Mouse (Mus musculus) heart, embryonic 10.5 days (tissue): ENCODE data around the gene Rasal3. TPM values are rescaled to one million over a fixed set of nuclear protein-coding genes. Genes with fewer than 3 reads are reported as not detected.

ENCODE experiments used
- DNase-seq: peaks from one replicate; pipeline ENCODE4 v3.0.0-alpha.2; 2017; ENCODE audit warnings: low spot score
- H3K27ac ChIP-seq: fragments of 300-500 bp; sonication (generic); 2 replicates; pipeline ENCODE4 v1.5.1; 2016; ENCODE audit warnings: mild to moderate bottlenecking
- H3K27me3 ChIP-seq: fragments of 300-500 bp; sonication (generic); 2 replicates; pipeline ENCODE4 v1.6.1; 2016; ENCODE audit warnings: mild to moderate bottlenecking; ENCODE audit not compliant: poor library complexity, insufficient read depth, severe bottlenecking
- H3K36me3 ChIP-seq: fragments of 300-500 bp; sonication (generic); 2 replicates; pipeline ENCODE4 v1.6.1; 2016; ENCODE audit warnings: mild to moderate bottlenecking, moderate library complexity
- H3K4me1 ChIP-seq: fragments of 300-500 bp; sonication (generic); 2 replicates; pipeline ENCODE4 v1.6.1; 2016; ENCODE audit warnings: mild to moderate bottlenecking
- H3K4me3 ChIP-seq: fragments of 300-500 bp; sonication (generic); 2 replicates; pipeline ENCODE4 v1.5.1; 2016; ENCODE audit warnings: mild to moderate bottlenecking, moderate library complexity
- H3K9me3 ChIP-seq: fragments of 300-500 bp; sonication (generic); 2 replicates; pipeline ENCODE4 v1.6.1; 2016; ENCODE audit warnings: mild to moderate bottlenecking, moderate library complexity
- WGBS: fragments of 180-500 bp; shearing (Covaris S2); methylation state at CpG from one replicate; pipeline ENCODE4 v1.1.7; 2016; 5-methylcytosine and 5-hydroxymethylcytosine counted together
- polyA plus RNA-seq: library from polyadenylated mRNA; unstranded; fragments of >200 nt; fragmentation: Nextera tagmentation; extraction: Ambion mirVana; gene quantifications from 2 replicates; pipeline ENCODE4 v1.2.1, GENCODE M21; 2016

Gene Rasal3
- polyA plus RNA-seq, 1 experiment from 2014 or later, result 2.3 TPM

GRCm38 (mm10) chr17:32359928-32360327 is 43.5 kb downstream of the Rasal3 start:
- DNase-seq, result peak; percentile 73
- 82% methylated on average over 18 of the region's 18 CpGs for WGBS

GRCm38 (mm10) chr17:32358943-32359340 is 44.4 kb downstream of the Rasal3 start:
- peaks cover 88% of the 10 kb centered on the region for H3K36me3 ChIP-seq
- peak; percentile 69 for DNase-seq
- H3K4me1 ChIP-seq, result peaks cover 29% of the 10 kb centered on the region
- 88% methylated on average over 6 of the region's 6 CpGs for WGBS
- no peak overlapping the region for H3K4me3 ChIP-seq
- H3K27ac ChIP-seq, result no peak overlapping the region
- H3K9me3 ChIP-seq, result no peaks in the 10 kb centered on the region
- H3K27me3 ChIP-seq, result no peaks in the 10 kb centered on the region

More at GRCm38 (mm10) chr17:32359928-32360327, 43.5 kb downstream of the Rasal3 start:
- Histone ChIP-seq H3K4me1 (peaks cover 26% of the 10 kb centered on the region), H3K36me3 (peaks cover 78% of the 10 kb centered on the region), H3K27ac (no peak overlapping the region), H3K27me3 (no peaks in the 10 kb centered on the region), H3K9me3 (no peaks in the 10 kb centered on the region), H3K4me3 (no peak overlapping the region)

GRCm38 (mm10) chr17:32358192-32358942 is 45.0 kb downstream of the Rasal3 start:
- H3K27me3 ChIP-seq, result no peaks in the 10 kb centered on the region
- WGBS, result 89% methylated on average over 7 of the region's 7 CpGs
- no peak overlapping the region for H3K27ac ChIP-seq
- DNase-seq, result peak; percentile 58
- H3K4me1 ChIP-seq, result peaks cover 28% of the 10 kb centered on the region
- no peaks in the 10 kb centered on the region for H3K9me3 ChIP-seq
- H3K4me3 ChIP-seq, result no peak overlapping the region
- H3K36me3 ChIP-seq, result peaks cover 93% of the 10 kb centered on the region

- Histone ChIP-seq H3K27me3 (no peaks in the 10 kb centered on the region), H3K36me3 (peaks cover 86% of the 10 kb centered on the region), H3K27ac (0 out of 2 replicates have a peak overlapping the region, but pooled peaks have one; percentile 10), H3K4me3 (no peak overlapping the region), H3K4me1 (peaks cover 17% of the 10 kb centered on the region; the same call in 1 of the 2 replicates), H3K9me3 (no peaks in the 10 kb centered on the region)
- DNase-seq, result peak; percentile 70
- 88% methylated on average over 24 of the region's 24 CpGs for WGBS
Measured at GRCm38 (mm10) chr17:32356766-32357760, 46.3 kb downstream of the Rasal3 start.

- peak; percentile 72 for DNase-seq
- 88% methylated on average over 9 of the region's 9 CpGs for WGBS
- peaks cover 79% of the 10 kb centered on the region for H3K36me3 ChIP-seq
Measured at GRCm38 (mm10) chr17:32356281-32356680, 47.1 kb downstream of the Rasal3 start.

GRCm38 (mm10) chr17:32355031-32355430 is 48.4 kb downstream of the Rasal3 start:
- Histone ChIP-seq H3K27ac (no peak overlapping the region), H3K36me3 (peaks cover 66% of the 10 kb centered on the region), H3K4me3 (no peak overlapping the region), H3K27me3 (no peaks in the 10 kb centered on the region), H3K9me3 (no peaks in the 10 kb centered on the region), H3K4me1 (peaks cover 9% of the 10 kb centered on the region; the same call in 1 of the 2 replicates)
- WGBS, result 84% methylated on average over 6 of the region's 6 CpGs
- peak; percentile 50 for DNase-seq

More at GRCm38 (mm10) chr17:32356281-32356680, 47.1 kb downstream of the Rasal3 start:
- peaks cover 12% of the 10 kb centered on the region; the same call in 1 of the 2 replicates for H3K4me1 ChIP-seq
- H3K4me3 ChIP-seq, result no peak overlapping the region
- no peak overlapping the region for H3K27ac ChIP-seq
- no peaks in the 10 kb centered on the region for H3K9me3 ChIP-seq
- no peaks in the 10 kb centered on the region for H3K27me3 ChIP-seq

GRCm38 (mm10) chr17:32354211-32354610 is 49.2 kb downstream of the Rasal3 start:
- H3K27ac ChIP-seq, result no peak overlapping the region
- WGBS, result 62% methylated on average over 5 of the region's 5 CpGs
- H3K4me3 ChIP-seq, result no peak overlapping the region
- peaks cover 15% of the 10 kb centered on the region for H3K4me1 ChIP-seq
- H3K36me3 ChIP-seq, result peaks cover 58% of the 10 kb centered on the region
- peak; percentile 73 for DNase-seq
- H3K9me3 ChIP-seq, result no peaks in the 10 kb centered on the region
- no peaks in the 10 kb centered on the region for H3K27me3 ChIP-seq

GRCm38 (mm10) chr17:32353696-32354095 is 49.7 kb downstream of the Rasal3 start:
- Histone ChIP-seq H3K4me1 (peaks cover 19% of the 10 kb centered on the region), H3K4me3 (no peak overlapping the region), H3K36me3 (peaks cover 53% of the 10 kb centered on the region), H3K27ac (no peak overlapping the region), H3K27me3 (no peaks in the 10 kb centered on the region), H3K9me3 (no peaks in the 10 kb centered on the region)
- peak; percentile 66 for DNase-seq
- 90% methylated on average over 4 of the region's 4 CpGs for WGBS

GRCm38 (mm10) chr17:32351726-32352125 is 51.7 kb downstream of the Rasal3 start:
- peaks cover 33% of the 10 kb centered on the region for H3K36me3 ChIP-seq
- no peaks in the 10 kb centered on the region for H3K9me3 ChIP-seq
- H3K27ac ChIP-seq, result no peak overlapping the region
- H3K4me1 ChIP-seq, result peaks cover 27% of the 10 kb centered on the region
- no peak overlapping the region for H3K4me3 ChIP-seq
- no peak for DNase-seq
- H3K27me3 ChIP-seq, result no peaks in the 10 kb centered on the region

GRCm38 (mm10) chr17:32351269-32351668 is 52.1 kb downstream of the Rasal3 start:
- DNase-seq, result no peak
- H3K36me3 ChIP-seq, result peaks cover 28% of the 10 kb centered on the region
- H3K9me3 ChIP-seq, result no peaks in the 10 kb centered on the region
- 73% methylated on average over 3 of the region's 3 CpGs for WGBS
- no peaks in the 10 kb centered on the region for H3K27me3 ChIP-seq
- peak overlapping the region; percentile 17; the same call in 1 of the 2 replicates for H3K27ac ChIP-seq
- H3K4me1 ChIP-seq, result peaks cover 27% of the 10 kb centered on the region
- peak overlapping the region; percentile 93; the same call in 1 of the 2 replicates for H3K4me3 ChIP-seq

- WGBS, result under 1% methylated on average over 37 of the region's 37 CpGs
- Histone ChIP-seq H3K4me1 (peaks cover 27% of the 10 kb centered on the region), H3K27ac (peak within 1 kb of the TSS; percentile 90), H3K9me3 (no peaks in the 10 kb centered on the region), H3K36me3 (peaks cover 21% of the 10 kb centered on the region), H3K4me3 (peak within 1 kb of the TSS; percentile 93), H3K27me3 (no peaks in the 10 kb centered on the region)
- peak; percentile 98 for DNase-seq
Measured at GRCm38 (mm10) chr17:32350382-32350983, 52.9 kb downstream of the Rasal3 start, which contains the start of gene Akap8l. Gene Akap8l, minus strand, starts transcription at chr17:32350607.

GRCm38 (mm10) chr17:32349851-32350381 is 53.5 kb downstream of the Rasal3 start:
- H3K9me3 ChIP-seq, result no peaks in the 10 kb centered on the region
- peak overlapping the region; percentile 90 for H3K27ac ChIP-seq
- DNase-seq, result no peak
- WGBS, result under 1% methylated on average over 24 of the region's 24 CpGs
- peaks cover 18% of the 10 kb centered on the region for H3K36me3 ChIP-seq
- peaks cover 27% of the 10 kb centered on the region for H3K4me1 ChIP-seq
- H3K4me3 ChIP-seq, result peak overlapping the region; percentile 93
- no peaks in the 10 kb centered on the region for H3K27me3 ChIP-seq
